In the genomic region with DNA sequence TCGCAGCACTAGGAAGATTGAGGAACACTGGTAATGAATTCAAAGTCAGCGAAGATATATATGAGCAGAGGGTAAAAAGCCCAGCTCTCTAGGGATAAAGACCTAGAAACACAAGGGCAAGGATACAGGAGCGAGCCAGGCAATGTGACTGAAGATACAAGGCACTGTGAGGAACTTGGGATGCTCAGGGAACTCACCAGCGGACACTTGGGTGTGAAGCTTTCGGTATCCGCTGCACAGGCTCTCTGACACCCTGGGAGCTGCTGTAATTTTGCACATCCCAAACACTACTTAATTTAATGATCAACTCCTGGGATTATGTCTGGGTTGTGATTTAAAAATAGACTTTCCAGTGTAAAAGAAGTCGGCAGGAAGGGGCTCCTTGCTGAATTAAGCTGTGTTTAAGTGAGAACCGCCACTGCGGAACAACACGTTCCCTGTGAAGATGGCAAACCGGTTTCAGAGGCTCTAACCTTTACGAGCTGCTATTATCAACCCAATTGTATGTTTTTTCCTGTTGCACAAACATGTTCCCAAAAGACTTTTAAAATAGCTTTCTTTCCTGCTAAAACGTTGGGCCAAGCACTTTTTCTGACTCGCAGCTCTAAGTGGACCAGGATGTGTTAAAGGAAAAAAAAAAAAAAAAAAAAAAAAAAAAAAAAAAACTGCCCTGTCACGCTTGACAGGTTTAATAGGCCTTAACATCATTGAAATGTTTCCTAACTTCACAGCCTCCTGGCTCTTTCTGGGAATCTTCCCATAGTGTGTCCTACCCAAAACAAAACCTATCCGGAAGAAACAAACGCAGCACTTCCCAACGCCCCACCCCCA, we compare ENCODE assay signal across 8 mouse cellular contexts. TPM values are rescaled to one million over a fixed set of nuclear protein-coding genes. Genes with fewer than 3 reads are reported as not detected.
A peak's percentile ranks its signal among the peaks of the same experiment; 100 is the strongest.
DNase-seq lines count a peak whose midpoint lies in the region; ATAC-seq and TF ChIP-seq lines count a peak whose summit lies in the region.

No protein-coding gene starts in this region.

- peak; percentile 56; the same call in 1 of the 2 replicates for TF ChIP-seq EP300 in liver, postnatal 0 days (IDR thresholded peaks at IDR 0.05; ENCODE audit: low read depth)

- peaks cover 9% of the 10 kb centered on the region; the same call in 1 of the 2 replicates for H3K4me1 ChIP-seq in hindbrain, embryonic 15.5 days (replicated peaks)
- peaks cover 25% of the 10 kb centered on the region for H3K4me1 ChIP-seq in liver, postnatal 0 days (ENCODE audit: insufficient read depth)

- H3K9ac ChIP-seq in hindbrain, embryonic 15.5 days: no peak overlapping the region
- 0 out of 2 replicates have a peak overlapping the region, but pooled peaks have one; percentile 12 for H3K9ac ChIP-seq in liver, postnatal 0 days (replicated peaks)

- no peak for ATAC-seq in hindbrain, embryonic 15.5 days (ENCODE audit: low FRiP score, low read depth)
- peak; percentile 35 for ATAC-seq in liver, postnatal 0 days

- 42% methylated on average over 18 of the region's 18 CpGs for WGBS in hindbrain, embryonic 15.5 days
- 60% methylated on average over 18 of the region's 18 CpGs for WGBS in liver, postnatal 0 days (ENCODE audit: insufficient replicate concordance)

- peak overlapping the region; percentile 39 for H3K4me2 ChIP-seq in hindbrain, embryonic 15.5 days
- peak overlapping the region; percentile 63 for H3K4me2 ChIP-seq in liver, postnatal 0 days (ENCODE audit: low read depth, low read length)

- no peaks in the 10 kb centered on the region for H3K36me3 ChIP-seq in hindbrain, embryonic 15.5 days
- H3K36me3 ChIP-seq in liver, postnatal 0 days (replicated peaks; ENCODE audit: insufficient read depth, low read length): no peaks in the 10 kb centered on the region

- no peak for TF ChIP-seq CTCF in liver, postnatal 0 days (IDR thresholded peaks at IDR 0.05; ENCODE audit: low read depth)

- no peaks in the 10 kb centered on the region for H3K9me3 ChIP-seq in hindbrain, embryonic 15.5 days
- no peaks in the 10 kb centered on the region for H3K9me3 ChIP-seq in liver, postnatal 0 days (ENCODE audit: low read length)

- DNase-seq in adrenal gland, postnatal 14 days: peak; percentile 18
- no peak for DNase-seq in adrenal gland, postnatal 36 days
- peak; percentile 22 for DNase-seq in embryo, embryonic 9.5 days (ENCODE audit: extremely low spot score)
- peak; percentile 22 for DNase-seq in liver, postnatal 0 days
- no peak for DNase-seq in right cerebral cortex, adult 18-20 months
- DNase-seq in ovary, postnatal 10 days (ENCODE audit: low spot score): no peak
- no peak for DNase-seq in frontal cortex, postnatal 10 days (ENCODE audit: low spot score in 2 of 2)

- no peak overlapping the region for H3K27ac ChIP-seq in hindbrain, embryonic 15.5 days (replicated peaks)
- H3K27ac ChIP-seq in liver, postnatal 0 days (ENCODE audit: low read depth): peak overlapping the region; percentile 58

- no peaks in the 10 kb centered on the region for H3K27me3 ChIP-seq in hindbrain, embryonic 15.5 days
- no peaks in the 10 kb centered on the region for H3K27me3 ChIP-seq in liver, postnatal 0 days (ENCODE audit: insufficient read depth, low read length)

- H3K4me3 ChIP-seq in hindbrain, embryonic 15.5 days: no peak overlapping the region; the same call in 1 of the 2 replicates
- peak overlapping the region; percentile 32 for H3K4me3 ChIP-seq in liver, postnatal 0 days (ENCODE audit: low read depth, low read length)

RNA-seq across cellular contexts. Expression of a gene that starts 38.4 kb away (rescaled TPM):
- 28.1 and 38.0 TPM in 2 replicates for total RNA-seq in adrenal gland, postnatal 14 days (2021)
- 10 to 100 TPM; 19.9 to 38.5 TPM for total RNA-seq in adrenal gland, postnatal 36 days (2021)
- polyA plus RNA-seq in hindbrain, embryonic 15.5 days (2015; fragmentation: Nextera tagmentation; extraction: Ambion mirVana): 12.1 and 15.2 TPM in 2 replicates
- polyA plus RNA-seq in liver, postnatal 0 days (2015; fragmentation: Nextera tagmentation; extraction: Ambion mirVana): 9.4 and 12.8 TPM in 2 replicates

Comparison
In these comparisons a context has a peak if more than half of its experiments do, and no peak if none do; other contexts are left out.
1. DNase-seq: peak in adrenal gland, postnatal 14 days (single experiment), embryo, embryonic 9.5 days (single experiment) and liver, postnatal 0 days (single experiment); none in adrenal gland, postnatal 36 days (0 of 2), right cerebral cortex, adult 18-20 months (single experiment), ovary, postnatal 10 days (single experiment) and frontal cortex, postnatal 10 days (0 of 2).